Mouse (Mus musculus) CH12.LX (cell line): ENCODE measurements around the gene Dnajc6. TPM values are rescaled to one million over a fixed set of nuclear protein-coding genes. Genes with fewer than 3 reads are reported as not detected.

ENCODE experiments used
- DNase-seq: peaks from one replicate; pipeline ENCODE4 v3.0.0-alpha.2; 2013; ENCODE audit errors: extremely low read depth
- H3K27ac ChIP-seq: 2 replicates; pipeline ENCODE4 v1.5.1; 2012; ENCODE audit warnings: low read depth, mild to moderate bottlenecking, control low read depth, moderate library complexity; ENCODE audit not compliant: insufficient read depth
- H3K27me3 ChIP-seq: replicated peaks from 2 replicates; pipeline ENCODE3; 2012; ENCODE audit warnings: inconsistent platforms
- H3K36me3 ChIP-seq, 2 experiments: replicated peaks in 1 of 2; 2 replicates each; pipeline versions ENCODE3 to v1.6.1; 2012; ENCODE audit warnings: inconsistent platforms in 1 of 2, low read length in 1 of 2, mild to moderate bottlenecking in 1 of 2, mixed read lengths in 1 of 2, moderate library complexity in 1 of 2; ENCODE audit not compliant: control insufficient read depth in 1 of 2, insufficient read depth in 1 of 2
- H3K4me1 ChIP-seq, 2 experiments: 2 replicates each; pipeline ENCODE4 v1.6.1; 2012; ENCODE audit warnings: inconsistent platforms in 1 of 2, moderate library complexity in 1 of 2; ENCODE audit not compliant: insufficient read depth in 2 of 2, control insufficient read depth in 1 of 2
- H3K4me2 ChIP-seq: 2 replicates; pipeline ENCODE4 v1.6.1; 2012; ENCODE audit warnings: low read depth, mild to moderate bottlenecking, control low read depth; ENCODE audit not compliant: poor library complexity, insufficient read depth, severe bottlenecking
- H3K4me3 ChIP-seq, 3 experiments: fragments of 150-350 bp in 1 of 3; sonication (generic) in 1 of 3; replicated peaks in 1 of 3; 2 replicates each; pipeline versions ENCODE3 to v1.5.1; 2011 to 2012; ENCODE audit warnings: low read depth in 2 of 3, low read length in 2 of 3, mild to moderate bottlenecking in 2 of 3, moderate library complexity in 2 of 3, control low read depth in 1 of 3, improper control_type of control experiment in 1 of 3, inconsistent platforms in 1 of 3, mixed read lengths in 1 of 3; ENCODE audit not compliant: poor library complexity in 1 of 3
- H3K79me2 ChIP-seq: replicated peaks from 2 replicates; pipeline ENCODE4 v1.6.1; 2012; ENCODE audit warnings: mild to moderate bottlenecking, moderate library complexity; ENCODE audit not compliant: control insufficient read depth, poor library complexity, insufficient read depth, severe bottlenecking; ENCODE audit errors: extremely low read depth
- H3K9ac ChIP-seq: 2 replicates; pipeline ENCODE4 v1.6.1; 2012; ENCODE audit warnings: low read depth, mild to moderate bottlenecking, control low read depth, moderate library complexity; ENCODE audit not compliant: insufficient read depth
- H3K9me3 ChIP-seq: replicated peaks from 2 replicates; pipeline ENCODE3; 2012; ENCODE audit warnings: low read length, inconsistent platforms, mixed read lengths
- CHD2 ChIP-seq: IDR thresholded peaks from 2 replicates; pipeline ENCODE4 v1.6.1; 2011; ENCODE audit warnings: low read length, improper control_type of control experiment
- CTCF ChIP-seq, 2 experiments: IDR thresholded peaks in 1 of 2; conservative IDR thresholded peaks in 1 of 2; 2 replicates each; pipeline ENCODE4 v1.5.1; 2011 to 2012; ENCODE audit warnings: low read depth in 2 of 2, low read length in 2 of 2, improper control_type of control experiment in 1 of 2, inconsistent platforms in 1 of 2, mild to moderate bottlenecking in 1 of 2, moderate library complexity in 1 of 2
- ELF1 ChIP-seq: IDR thresholded peaks from 2 replicates; pipeline ENCODE4 v1.6.1; 2014; ENCODE audit warnings: low read depth, mild to moderate bottlenecking, inconsistent platforms, low read length, improper control_type of control experiment
- ETS1 ChIP-seq: conservative IDR thresholded peaks from 2 replicates; pipeline ENCODE4 v1.6.1; 2012; ENCODE audit warnings: low read depth, mild to moderate bottlenecking, inconsistent platforms, low read length, improper control_type of control experiment, moderate library complexity
- GABPA ChIP-seq: IDR thresholded peaks from 2 replicates; pipeline ENCODE4 v1.6.1; 2012; ENCODE audit warnings: low read depth, low read length, improper control_type of control experiment, inconsistent platforms; ENCODE audit not compliant: insufficient replicate concordance
- HCFC1 ChIP-seq: IDR thresholded peaks from 2 replicates; pipeline ENCODE4 v1.6.1; 2012; ENCODE audit warnings: low read depth, mild to moderate bottlenecking, inconsistent platforms, low read length, improper control_type of control experiment
- MAFK ChIP-seq: IDR thresholded peaks from 2 replicates; pipeline ENCODE4 v1.6.1; 2011; ENCODE audit warnings: low read length, improper control_type of control experiment; ENCODE audit not compliant: insufficient replicate concordance
- MAX ChIP-seq: IDR thresholded peaks from 2 replicates; pipeline ENCODE4 v1.6.1; 2011; ENCODE audit warnings: low read length, improper control_type of control experiment
- MAZ ChIP-seq: IDR thresholded peaks from 2 replicates; pipeline ENCODE4 v1.6.1; 2012; ENCODE audit warnings: low read depth, mild to moderate bottlenecking, inconsistent platforms, low read length, improper control_type of control experiment, moderate library complexity
- MEF2A ChIP-seq: IDR thresholded peaks from 2 replicates; pipeline ENCODE4 v1.6.1; 2014; ENCODE audit warnings: low read depth, mild to moderate bottlenecking, inconsistent platforms, low read length, improper control_type of control experiment, borderline replicate concordance
- NELFE ChIP-seq: IDR thresholded peaks from 2 replicates; pipeline ENCODE4 v1.6.1; 2011; ENCODE audit warnings: low read depth, low read length, improper control_type of control experiment
- NRF1 ChIP-seq: IDR thresholded peaks from 2 replicates; pipeline ENCODE4 v1.6.1; 2014; ENCODE audit warnings: low read depth, mild to moderate bottlenecking, inconsistent platforms, low read length, improper control_type of control experiment, moderate library complexity
- RAD21 ChIP-seq: IDR thresholded peaks from 2 replicates; pipeline ENCODE4 v1.6.1; 2011; ENCODE audit warnings: low read depth, mild to moderate bottlenecking, low read length, improper control_type of control experiment, moderate library complexity
- SIN3A ChIP-seq: IDR thresholded peaks from 2 replicates; pipeline ENCODE4 v1.6.1; 2012; ENCODE audit warnings: low read length, improper control_type of control experiment, inconsistent platforms
- SMC3 ChIP-seq: IDR thresholded peaks from 2 replicates; pipeline ENCODE4 v1.6.1; 2011; ENCODE audit warnings: low read depth, low read length, improper control_type of control experiment
- TCF12 ChIP-seq: IDR thresholded peaks from 2 replicates; pipeline ENCODE4 v1.6.1; 2014; ENCODE audit warnings: low read depth, mild to moderate bottlenecking, inconsistent platforms, low read length, improper control_type of control experiment
- UBTF ChIP-seq: IDR thresholded peaks from 2 replicates; pipeline ENCODE4 v1.6.1; 2012; ENCODE audit warnings: low read depth, mild to moderate bottlenecking, inconsistent platforms, low read length, improper control_type of control experiment, moderate library complexity
- ZMIZ1 ChIP-seq: IDR thresholded peaks from 2 replicates; pipeline ENCODE4 v1.6.1; 2012; ENCODE audit warnings: low read depth, mild to moderate bottlenecking, inconsistent platforms, low read length, improper control_type of control experiment
- dilution Hi-C: fragments of 300-500 bp; cut with MboI; formaldehyde crosslinking; loops from 2 replicates; pipeline ENCODE4 v1.14.3; 2020; ENCODE audit warnings: low sequenced_read_pairs; ENCODE audit not compliant: extremely low pct_unique_long_range_greater_than_20kb, extremely low pct_ligation_motif_present
- in situ Hi-C: fragments of 300-500 bp; cut with MboI; formaldehyde crosslinking; loops from 3 replicates; pipeline ENCODE4 v1.14.3; 2019; ENCODE audit warnings: low sequenced_read_pairs, low pct_ligation_motif_present, low pct_unique_long_range_greater_than_20kb, mixed read lengths
- polyA plus RNA-seq: library from polyadenylated mRNA; unstranded; fragments of >175 nt; gene quantifications from 2 replicates; pipeline ENCODE4 v1.2.1, GENCODE M21; 2012; ENCODE audit warnings: low read depth; ENCODE audit not compliant: insufficient read length
- total RNA-seq, 2 experiments: library from RNA; depleted of rRNA; stranded (reverse); fragments of 300-350 nt in 1 of 2; fragments of >200 nt in 1 of 2; gene quantifications; 2 replicates each; pipeline ENCODE4 v1.2.3; 2012 to 2014

The Dnajc6 gene
- total and polyA plus RNA-seq, 3 experiments, result not detected

DNA sequence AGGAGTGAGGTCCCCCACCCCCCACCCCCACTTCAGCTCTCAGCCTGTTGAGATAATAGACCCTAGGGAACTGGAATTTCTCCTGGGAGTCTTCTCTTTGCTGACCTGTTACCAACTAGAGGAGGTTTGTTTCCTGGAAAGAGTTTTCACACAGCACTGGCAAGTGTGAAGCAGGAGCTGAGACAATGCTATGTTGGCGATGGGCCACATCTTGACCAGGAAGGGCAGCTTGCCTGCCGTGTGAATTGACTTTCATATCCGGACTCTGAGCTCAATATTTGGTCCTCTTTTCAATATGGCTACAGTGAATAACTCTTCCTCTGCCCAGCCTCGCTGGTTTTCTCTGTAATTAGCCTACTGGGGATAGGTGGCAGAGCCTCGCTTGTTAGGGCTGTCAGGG is 172.7 kb downstream of the Dnajc6 start:
- H3K36me3 ChIP-seq, result no peaks in the 10 kb centered on the region
- no peak overlapping the region for H3K4me3 ChIP-seq
- dilution Hi-C loops (no loop called here), in situ Hi-C loops (no loop called here)
- TF ChIP-seq MAZ, result no peak
- TF ChIP-seq ETS1, result no peak
- no peak for TF ChIP-seq MAX
- no peak for TF ChIP-seq ELF1
- TF ChIP-seq UBTF, result no peak
- TF ChIP-seq MAFK, result no peak
- TF ChIP-seq SIN3A, result no peak
- no peak for TF ChIP-seq CTCF (conservative IDR thresholded peaks at IDR 0.05 in 1 of 2, IDR thresholded peaks at IDR 0.05 in 1 of 2; ENCODE audit: low read depth in 2 of 2, low read length in 2 of 2)
- TF ChIP-seq NRF1, result no peak
- no peak for TF ChIP-seq NELFE
- no peak for TF ChIP-seq GABPA
- DNase-seq, result no peak
- no peak overlapping the region for H3K9ac ChIP-seq
- H3K9me3 ChIP-seq, result peaks cover 4% of the 10 kb centered on the region
- H3K27ac ChIP-seq, result no peak overlapping the region
- no peaks in the 10 kb centered on the region for H3K4me1 ChIP-seq
- H3K27me3 ChIP-seq, result no peaks in the 10 kb centered on the region
- no peaks in the 10 kb centered on the region for H3K79me2 ChIP-seq
- H3K4me2 ChIP-seq, result no peak overlapping the region

DNA sequence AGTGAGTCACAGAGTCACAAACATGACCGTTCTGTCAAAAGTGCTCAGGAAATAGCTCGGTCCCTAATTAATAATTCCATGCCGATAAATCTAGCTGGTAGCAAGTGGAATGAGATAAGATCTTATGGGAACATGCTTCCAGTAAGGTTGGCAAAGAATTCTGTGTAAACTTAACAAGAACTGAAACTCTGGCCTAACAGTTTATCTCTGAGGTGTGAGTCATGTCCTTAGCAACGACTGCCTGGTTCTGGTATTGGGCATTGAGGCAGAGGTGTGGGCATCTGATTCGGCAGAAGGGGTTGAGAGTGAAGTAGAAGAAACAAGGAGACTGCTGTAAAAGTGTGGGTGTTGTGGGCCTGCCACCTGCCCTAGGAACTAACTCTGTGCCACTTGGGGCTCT is 173.4 kb downstream of the Dnajc6 start:
- no peak overlapping the region for H3K27ac ChIP-seq
- no peaks in the 10 kb centered on the region for H3K36me3 ChIP-seq
- H3K4me3 ChIP-seq, result no peak overlapping the region
- in situ Hi-C loops, result no loop called here
- no peak overlapping the region for H3K4me2 ChIP-seq
- no peak for DNase-seq
- H3K9ac ChIP-seq, result no peak overlapping the region
- no peak for TF ChIP-seq HCFC1
- TF ChIP-seq SMC3, result no peak
- TF ChIP-seq CTCF (conservative IDR thresholded peaks at IDR 0.05 in 1 of 2, IDR thresholded peaks at IDR 0.05 in 1 of 2; ENCODE audit: low read depth in 2 of 2, low read length in 2 of 2), result no peak
- TF ChIP-seq ZMIZ1, result no peak
- TF ChIP-seq MEF2A, result no peak
- no peak for TF ChIP-seq ELF1
- no peak for TF ChIP-seq TCF12
- no peak for TF ChIP-seq RAD21
- TF ChIP-seq CHD2, result no peak
- no peak for TF ChIP-seq NELFE
- no peaks in the 10 kb centered on the region for H3K27me3 ChIP-seq
- no peaks in the 10 kb centered on the region for H3K79me2 ChIP-seq
- peaks cover 4% of the 10 kb centered on the region for H3K9me3 ChIP-seq
- dilution Hi-C loops, result no loop called here
- H3K4me1 ChIP-seq, result no peaks in the 10 kb centered on the region
